Mouse (Mus musculus) thymus, adult 2 months (tissue): Measurements from ENCODE around the gene Foxl1.

Experiments
- CTCF ChIP-seq: fragments of 200-500 bp; IDR thresholded peaks from 2 replicates; pipeline ENCODE4 v1.5.1; 2012; ENCODE audit warnings: mild to moderate bottlenecking, control low read depth, low read length, moderate library complexity, borderline replicate concordance; ENCODE audit not compliant: control insufficient read depth, poor library complexity, insufficient read depth; ENCODE audit errors: extremely low read depth
- POLR2A ChIP-seq: fragments of 200-500 bp; IDR thresholded peaks from 2 replicates; pipeline ENCODE4 v1.6.1; 2012; ENCODE audit warnings: mild to moderate bottlenecking, low read length, control low read depth, moderate library complexity; ENCODE audit not compliant: control insufficient read depth, poor library complexity, insufficient read depth; ENCODE audit errors: extremely low read depth

GRCm38 (mm10) chr8:121174178-121174577 is 46.4 kb downstream of the Foxl1 start:
- no peak for TF ChIP-seq POLR2A
- no peak for TF ChIP-seq CTCF
